Mouse (Mus musculus) Patski (cell line): Measurements from ENCODE around the gene Mmp2. TPM values are rescaled to one million over a fixed set of nuclear protein-coding genes. Genes with fewer than 3 reads are reported as not detected.

Source experiments
- ATAC-seq: fragments of 100-300 bp; one replicate; pipeline ENCODE4 v1.8.0; 2021
- CTCF ChIA-PET: fragments of 350-600 bp; sonication (Branson Sonifier 250); formaldehyde crosslinking; loops from one replicate; lab custom pipeline; 2022; ENCODE audit warnings: inconsistent platforms; lab: Charles Lee
- POLR2A ChIA-PET: fragments of 350-600 bp; sonication (Branson Sonifier 250); formaldehyde crosslinking; loops from one replicate; lab custom pipeline; 2022; ENCODE audit warnings: antibody characterized with exemption, inconsistent platforms; lab: Charles Lee
- DNase-seq: peaks from one replicate; pipeline ENCODE4 v3.0.0-alpha.2; 2011; ENCODE audit warnings: low read depth, low spot score
- H3K27me3 ChIP-seq: fragments of 371-371 bp; one replicate; pipeline ENCODE4 v1.5.1; 2021
- CTCF ChIP-seq: fragments of 100-300 bp; IDR thresholded peaks from one replicate; pipeline ENCODE4 v1.5.1; 2021
- in situ Hi-C: fragments of 300-500 bp; cut with MboI; formaldehyde crosslinking; loops from 3 replicates; pipeline ENCODE4 v1.11.1; 2018; ENCODE audit warnings: low pct_unique_long_range_greater_than_20kb, mixed read lengths
- polyA plus RNA-seq: library from polyadenylated mRNA; unstranded; gene quantifications from one replicate; pipeline ENCODE4 v1.2.3, GENCODE M21; 2021

Mmp2 gene
- polyA plus RNA-seq, 1 experiment from 2014 or later: 40.5 TPM

GRCm38 (mm10) chr8:92812773-92813172 is 14.3 kb upstream of the Mmp2 start:
- no peak for TF ChIP-seq CTCF
- no peaks in the 10 kb centered on the region for H3K27me3 ChIP-seq
- POLR2A ChIA-PET: no interaction called here
- in situ Hi-C loops: loop anchor here (5.0 kb wide), 1 partner anchor 180 kb away; no protein-coding TSS in a partner anchor
- DNase-seq (no peak), ATAC-seq (no peak)
- CTCF ChIA-PET: interaction anchor here (1.4 kb wide), 1 partner anchor 78 kb away, joined by 3 read pairs; no protein-coding TSS in a partner anchor

- no peaks in the 10 kb centered on the region for H3K27me3 ChIP-seq
- in situ Hi-C loops: no loop called here
- POLR2A ChIA-PET: no interaction called here
- ATAC-seq: no peak
- CTCF ChIA-PET: interaction anchor here (6.4 kb wide), 1 partner anchor 64 kb away, joined by 78 read pairs; no protein-coding TSS in a partner anchor
- DNase-seq: no peak
- TF ChIP-seq CTCF: no peak
Measured at GRCm38 (mm10) chr8:92815661-92816060, 11.4 kb upstream of the Mmp2 start.

- ChIA-PET POLR2A (interaction anchor here (0.5 to 1.0 kb wide), 2 partner anchors 49 to 80 kb away, joined by 3 to 4 read pairs; no protein-coding TSS in a partner anchor), CTCF (interaction anchor here (0.7 to 6.4 kb wide), 23 partner anchors 12 to 194 kb away, joined by 3 to 78 read pairs (median 5); partner anchors contain the start of gene Lpcat2)
- ATAC-seq (peak; percentile 90), DNase-seq (peak; percentile 58)
- peak; percentile 99 for TF ChIP-seq CTCF
- in situ Hi-C loops: no loop called here
- no peaks in the 10 kb centered on the region for H3K27me3 ChIP-seq
Measured at GRCm38 (mm10) chr8:92817928-92818818, 8.9 kb upstream of the Mmp2 start.

GRCm38 (mm10) chr8:92821151-92821550 is 5.9 kb upstream of the Mmp2 start:
- no peak for ATAC-seq
- no peak for DNase-seq
- CTCF ChIA-PET: interaction anchor here (0.9 to 6.4 kb wide), 7 partner anchors 29 to 189 kb away, joined by 3 to 78 read pairs (median 4); no protein-coding TSS in a partner anchor
- no peak for TF ChIP-seq CTCF
- in situ Hi-C loops: loop anchor here (5.0 to 10.0 kb wide), 2 partner anchors 36 to 64 kb away; partner anchors contain the start of gene Lpcat2
- POLR2A ChIA-PET: no interaction called here
- H3K27me3 ChIP-seq: no peaks in the 10 kb centered on the region

GRCm38 (mm10) chr8:92822386-92822785 is 4.7 kb upstream of the Mmp2 start:
- no peak for TF ChIP-seq CTCF
- no peaks in the 10 kb centered on the region for H3K27me3 ChIP-seq
- in situ Hi-C loops: loop anchor here (5.0 to 10.0 kb wide), 2 partner anchors 35 to 62 kb away; partner anchors contain the start of gene Lpcat2
- ChIA-PET POLR2A (interaction anchor here (0.7 kb wide), 1 partner anchor 461 kb away, joined by 3 read pairs; no protein-coding TSS in a partner anchor), CTCF (no interaction called here)
- DNase-seq: no peak
- ATAC-seq: no peak

- no peaks in the 10 kb centered on the region for H3K27me3 ChIP-seq
- no peak for TF ChIP-seq CTCF
- in situ Hi-C loops: loop anchor here (10.0 to 25.0 kb wide), 3 partner anchors 59 to 1439 kb away; partner anchors contain the start of gene Amfr
- DNase-seq (no peak), ATAC-seq (no peak)
- CTCF ChIA-PET: interaction anchor here (0.9 to 1.3 kb wide), 3 partner anchors 21 to 169 kb away, joined by 3 to 4 read pairs (median 3); no protein-coding TSS in a partner anchor
- POLR2A ChIA-PET: interaction anchor here (0.6 kb wide), 1 partner anchor 97 kb away, joined by 3 read pairs; no protein-coding TSS in a partner anchor
Measured at GRCm38 (mm10) chr8:92825991-92826390, 1.1 kb upstream of the Mmp2 start.

- POLR2A ChIA-PET: no interaction called here
- CTCF ChIA-PET: no interaction called here
- in situ Hi-C loops: loop anchor here (10.0 to 25.0 kb wide), 3 partner anchors 57 to 1441 kb away; partner anchors contain the start of gene Amfr
- H3K27me3 ChIP-seq: no peaks in the 10 kb centered on the region
- ATAC-seq (no peak), DNase-seq (no peak)
- TF ChIP-seq CTCF: no peak
Measured at GRCm38 (mm10) chr8:92828251-92828743, 1.2 kb downstream of the Mmp2 start.

GRCm38 (mm10) chr8:92834065-92834731 is 7.1 kb downstream of the Mmp2 start:
- ATAC-seq: no peak
- no peak for DNase-seq
- CTCF ChIA-PET: interaction anchor here (1.1 to 2.9 kb wide), 6 partner anchors 9 to 163 kb away, joined by 3 to 8 read pairs (median 4); no protein-coding TSS in a partner anchor
- H3K27me3 ChIP-seq: no peaks in the 10 kb centered on the region
- TF ChIP-seq CTCF: no peak
- POLR2A ChIA-PET: interaction anchor here (3.9 kb wide), 1 partner anchor 13 kb away, joined by 18 read pairs; no protein-coding TSS in a partner anchor
- in situ Hi-C loops: loop anchor here (25.0 kb wide), 2 partner anchors 1178 to 1447 kb away; partner anchors contain the start of gene Amfr

GRCm38 (mm10) chr8:92834786-92835500 is 7.9 kb downstream of the Mmp2 start:
- ATAC-seq (peak; percentile 38), DNase-seq (no peak)
- H3K27me3 ChIP-seq: no peaks in the 10 kb centered on the region
- ChIA-PET CTCF (interaction anchor here (1.3 to 2.9 kb wide), 3 partner anchors 11 to 162 kb away, joined by 4 to 8 read pairs (median 4); no protein-coding TSS in a partner anchor), POLR2A (interaction anchor here (3.9 kb wide), 1 partner anchor 13 kb away, joined by 18 read pairs; no protein-coding TSS in a partner anchor)
- in situ Hi-C loops: loop anchor here (25.0 kb wide), 2 partner anchors 1177 to 1448 kb away; partner anchors contain the start of gene Amfr
- TF ChIP-seq CTCF: no peak
